Mouse (Mus musculus) CH12.LX (cell line): ENCODE results near the gene Ldah. TPM values are rescaled to one million over a fixed set of nuclear protein-coding genes. Genes with fewer than 3 reads are reported as not detected.

ENCODE experiments used
- DNase-seq: peaks from one replicate; pipeline ENCODE4 v3.0.0-alpha.2; 2013; ENCODE audit errors: extremely low read depth
- H3K27ac ChIP-seq: 2 replicates; pipeline ENCODE4 v1.5.1; 2012; ENCODE audit warnings: low read depth, mild to moderate bottlenecking, control low read depth, moderate library complexity; ENCODE audit not compliant: insufficient read depth
- H3K27me3 ChIP-seq: replicated peaks from 2 replicates; pipeline ENCODE3; 2012; ENCODE audit warnings: inconsistent platforms
- H3K36me3 ChIP-seq, 2 experiments: replicated peaks in 1 of 2; 2 replicates each; pipeline versions ENCODE3 to v1.6.1; 2012; ENCODE audit warnings: inconsistent platforms in 1 of 2, low read length in 1 of 2, mild to moderate bottlenecking in 1 of 2, mixed read lengths in 1 of 2, moderate library complexity in 1 of 2; ENCODE audit not compliant: control insufficient read depth in 1 of 2, insufficient read depth in 1 of 2
- H3K4me1 ChIP-seq, 2 experiments: 2 replicates each; pipeline ENCODE4 v1.6.1; 2012; ENCODE audit warnings: inconsistent platforms in 1 of 2, moderate library complexity in 1 of 2; ENCODE audit not compliant: insufficient read depth in 2 of 2, control insufficient read depth in 1 of 2
- H3K4me2 ChIP-seq: 2 replicates; pipeline ENCODE4 v1.6.1; 2012; ENCODE audit warnings: low read depth, mild to moderate bottlenecking, control low read depth; ENCODE audit not compliant: poor library complexity, insufficient read depth, severe bottlenecking
- H3K4me3 ChIP-seq, 3 experiments: fragments of 150-350 bp in 1 of 3; sonication (generic) in 1 of 3; replicated peaks in 1 of 3; 2 replicates each; pipeline versions ENCODE3 to v1.5.1; 2011 to 2012; ENCODE audit warnings: low read depth in 2 of 3, low read length in 2 of 3, mild to moderate bottlenecking in 2 of 3, moderate library complexity in 2 of 3, control low read depth in 1 of 3, improper control_type of control experiment in 1 of 3, inconsistent platforms in 1 of 3, mixed read lengths in 1 of 3; ENCODE audit not compliant: poor library complexity in 1 of 3
- H3K79me2 ChIP-seq: replicated peaks from 2 replicates; pipeline ENCODE4 v1.6.1; 2012; ENCODE audit warnings: mild to moderate bottlenecking, moderate library complexity; ENCODE audit not compliant: control insufficient read depth, poor library complexity, insufficient read depth, severe bottlenecking; ENCODE audit errors: extremely low read depth
- H3K9ac ChIP-seq: 2 replicates; pipeline ENCODE4 v1.6.1; 2012; ENCODE audit warnings: low read depth, mild to moderate bottlenecking, control low read depth, moderate library complexity; ENCODE audit not compliant: insufficient read depth
- H3K9me3 ChIP-seq: replicated peaks from 2 replicates; pipeline ENCODE3; 2012; ENCODE audit warnings: low read length, inconsistent platforms, mixed read lengths
- E2F4 ChIP-seq: IDR thresholded peaks from 2 replicates; pipeline ENCODE4 v1.6.1; 2011; ENCODE audit warnings: low read depth, low read length, improper control_type of control experiment; ENCODE audit not compliant: insufficient replicate concordance
- ELF1 ChIP-seq: IDR thresholded peaks from 2 replicates; pipeline ENCODE4 v1.6.1; 2014; ENCODE audit warnings: low read depth, mild to moderate bottlenecking, inconsistent platforms, low read length, improper control_type of control experiment
- ETS1 ChIP-seq: conservative IDR thresholded peaks from 2 replicates; pipeline ENCODE4 v1.6.1; 2012; ENCODE audit warnings: low read depth, mild to moderate bottlenecking, inconsistent platforms, low read length, improper control_type of control experiment, moderate library complexity
- MXI1 ChIP-seq: IDR thresholded peaks from 2 replicates; pipeline ENCODE4 v1.6.1; 2011; ENCODE audit warnings: mild to moderate bottlenecking, low read depth, low read length, improper control_type of control experiment
- NRF1 ChIP-seq: IDR thresholded peaks from 2 replicates; pipeline ENCODE4 v1.6.1; 2014; ENCODE audit warnings: low read depth, mild to moderate bottlenecking, inconsistent platforms, low read length, improper control_type of control experiment, moderate library complexity
- RCOR1 ChIP-seq: conservative IDR thresholded peaks from 2 replicates; pipeline ENCODE4 v1.6.1; 2012; ENCODE audit warnings: low read depth, mild to moderate bottlenecking, inconsistent platforms, low read length, improper control_type of control experiment
- SIN3A ChIP-seq: IDR thresholded peaks from 2 replicates; pipeline ENCODE4 v1.6.1; 2012; ENCODE audit warnings: low read length, improper control_type of control experiment, inconsistent platforms
- SMC3 ChIP-seq: IDR thresholded peaks from 2 replicates; pipeline ENCODE4 v1.6.1; 2011; ENCODE audit warnings: low read depth, low read length, improper control_type of control experiment
- UBTF ChIP-seq: IDR thresholded peaks from 2 replicates; pipeline ENCODE4 v1.6.1; 2012; ENCODE audit warnings: low read depth, mild to moderate bottlenecking, inconsistent platforms, low read length, improper control_type of control experiment, moderate library complexity
- USF2 ChIP-seq: conservative IDR thresholded peaks from 2 replicates; pipeline ENCODE4 v1.6.1; 2011; ENCODE audit warnings: low read depth, low read length, improper control_type of control experiment
- ZMIZ1 ChIP-seq: IDR thresholded peaks from 2 replicates; pipeline ENCODE4 v1.6.1; 2012; ENCODE audit warnings: low read depth, mild to moderate bottlenecking, inconsistent platforms, low read length, improper control_type of control experiment
- dilution Hi-C: fragments of 300-500 bp; cut with MboI; formaldehyde crosslinking; loops from 2 replicates; pipeline ENCODE4 v1.14.3; 2020; ENCODE audit warnings: low sequenced_read_pairs; ENCODE audit not compliant: extremely low pct_unique_long_range_greater_than_20kb, extremely low pct_ligation_motif_present
- in situ Hi-C: fragments of 300-500 bp; cut with MboI; formaldehyde crosslinking; loops from 3 replicates; pipeline ENCODE4 v1.14.3; 2019; ENCODE audit warnings: low sequenced_read_pairs, low pct_ligation_motif_present, low pct_unique_long_range_greater_than_20kb, mixed read lengths
- polyA plus RNA-seq: library from polyadenylated mRNA; unstranded; fragments of >175 nt; gene quantifications from 2 replicates; pipeline ENCODE4 v1.2.1, GENCODE M21; 2012; ENCODE audit warnings: low read depth; ENCODE audit not compliant: insufficient read length
- total RNA-seq, 2 experiments: library from RNA; depleted of rRNA; stranded (reverse); fragments of 300-350 nt in 1 of 2; fragments of >200 nt in 1 of 2; gene quantifications; 2 replicates each; pipeline ENCODE4 v1.2.3; 2012 to 2014

The Ldah gene
- total and polyA plus RNA-seq, 3 experiments: 18.2 to 41.5 (median 34.5) TPM

DNA sequence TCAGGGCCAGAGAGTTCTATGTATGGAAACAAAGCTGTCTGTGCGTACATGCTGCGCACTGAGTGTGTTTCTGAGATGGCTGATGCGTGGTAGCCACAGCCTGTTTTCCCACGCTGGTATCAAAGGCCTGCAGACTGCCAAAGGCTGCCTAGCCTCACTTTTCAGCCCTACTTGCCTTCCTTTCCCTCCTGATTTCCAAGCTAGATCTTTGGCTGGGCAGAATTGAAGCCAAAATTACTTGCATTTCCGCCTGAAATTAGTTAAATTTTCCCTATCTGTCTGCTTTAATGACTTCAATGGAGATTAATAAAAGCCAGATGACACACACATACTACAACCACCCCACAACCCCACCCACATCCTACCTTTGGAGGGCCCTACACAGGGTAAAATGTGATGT, 92.6 kb downstream of the Ldah start:
- Histone ChIP-seq H3K4me1 (peaks cover 4 to 15% of the 10 kb centered on the region in 2 experiments), H3K9ac (no peak overlapping the region), H3K27me3 (no peaks in the 10 kb centered on the region), H3K27ac (no peak overlapping the region), H3K4me2 (no peak overlapping the region), H3K4me3 (no peak overlapping the region), H3K79me2 (no peaks in the 10 kb centered on the region), H3K36me3 (peaks cover 0 to 9% of the 10 kb centered on the region in 2 experiments), H3K9me3 (peaks cover 40% of the 10 kb centered on the region)
- in situ Hi-C loops: loop anchor here (10.0 to 25.0 kb wide), 2 partner anchors 316 to 712 kb away; no protein-coding TSS in a partner anchor
- no peak for TF ChIP-seq ETS1
- no peak for TF ChIP-seq USF2
- no peak for TF ChIP-seq MXI1
- no peak for TF ChIP-seq ZMIZ1
- no peak for DNase-seq
- dilution Hi-C loops: no loop called here

- Histone ChIP-seq H3K9ac (no peak overlapping the region), H3K79me2 (no peaks in the 10 kb centered on the region), H3K36me3 (peaks cover 0 to 9% of the 10 kb centered on the region in 2 experiments), H3K4me3 (no peak overlapping the region), H3K9me3 (peaks cover 40% of the 10 kb centered on the region), H3K4me1 (peaks cover 0 to 9% of the 10 kb centered on the region in 2 experiments; a peak in 2 of 4 replicates), H3K27me3 (no peaks in the 10 kb centered on the region), H3K4me2 (no peak overlapping the region), H3K27ac (no peak overlapping the region)
- in situ Hi-C loops (loop anchor here (10.0 to 25.0 kb wide), 2 partner anchors 316 to 711 kb away; no protein-coding TSS in a partner anchor), dilution Hi-C loops (no loop called here)
- no peak for DNase-seq
- TF ChIP-seq SMC3: no peak
- TF ChIP-seq UBTF: no peak
- no peak for TF ChIP-seq E2F4
- TF ChIP-seq SIN3A: no peak
These were observed 93.3 kb downstream of the Ldah start for GRCm38 (mm10) chr12:8301011-8301814.

GRCm38 (mm10) chr12:8301841-8302431, 94.0 kb downstream of the Ldah start, which contains the start of gene Gdf7:
Gene Gdf7, minus strand, starts transcription at chr12:8301954.
- no peak for TF ChIP-seq RCOR1
- TF ChIP-seq ELF1: no peak
- TF ChIP-seq NRF1: no peak
- H3K4me2 ChIP-seq: no peak within 1 kb of the TSS
- peaks cover 40% of the 10 kb centered on the region for H3K9me3 ChIP-seq
- DNase-seq: no peak
- H3K79me2 ChIP-seq: no peaks in the 10 kb centered on the region
- H3K27ac ChIP-seq: no peak within 1 kb of the TSS
- peaks cover 0 to 8% of the 10 kb centered on the region in 2 experiments; a peak in 2 of 4 replicates for H3K4me1 ChIP-seq
- peaks cover 0 to 9% of the 10 kb centered on the region in 2 experiments for H3K36me3 ChIP-seq
- no peak within 1 kb of the TSS for H3K9ac ChIP-seq
- H3K27me3 ChIP-seq: no peaks in the 10 kb centered on the region
- H3K4me3 ChIP-seq: no peak within 1 kb of the TSS
- in situ Hi-C loops (loop anchor here (10.0 to 25.0 kb wide), 2 partner anchors 317 to 710 kb away; no protein-coding TSS in a partner anchor), dilution Hi-C loops (no loop called here)
